Mouse (Mus musculus) ES-Bruce4 (cell line): ENCODE results near the gene Ctnna3.

ENCODE experiments used
- CTCF ChIP-seq: IDR thresholded peaks from one replicate; pipeline ENCODE4 v1.8.1; 2011; ENCODE audit warnings: low read depth, low read length
- EP300 ChIP-seq: IDR thresholded peaks from 2 replicates; pipeline ENCODE4 v1.6.1; 2011; ENCODE audit warnings: low read depth, low read length; ENCODE audit not compliant: insufficient read depth
- POLR2A ChIP-seq: IDR thresholded peaks from one replicate; pipeline ENCODE4 v1.8.1; 2011; ENCODE audit warnings: low read length; ENCODE audit not compliant: insufficient read depth

- TF ChIP-seq EP300 (0 out of 2 replicates have a peak, but pooled peaks have one; percentile 66), POLR2A (no peak), CTCF (no peak)
Measured at GRCm38 (mm10) chr10:63429380-63429779, 518 bp upstream of the Ctnna3 start.
